Mouse (Mus musculus) central nervous system, embryonic 14 days (tissue): ENCODE data around the gene Noxred1. TPM values are rescaled to one million over a fixed set of nuclear protein-coding genes. Genes with fewer than 3 reads are reported as not detected.

Experiments used
- polyA plus RNA-seq: library from polyadenylated mRNA; depleted of rRNA; stranded (reverse); fragments of >200 nt; gene quantifications from 2 replicates; pipeline ENCODE4 v1.2.3, GENCODE M21; 2012; rRNA removed

Noxred1 gene
- polyA plus RNA-seq, result 2.4 and 4.0 TPM in 2 replicates

GRCm38 (mm10) chr12:87238632-87239031 lies at the start of gene Noxred1:
Gene Noxred1, minus strand, starts transcription at chr12:87238732.

GRCm38 (mm10) chr12:87266108-87266826 lies 27.7 kb upstream of the Noxred1 start, which contains the start of the genes Vipas39 and Ahsa1:
Gene Vipas39, minus strand, starts transcription at chr12:87266256.
Gene Ahsa1, plus strand, starts transcription at chr12:87266479.

GRCm38 (mm10) chr12:87199973-87200586 lies 38.5 kb downstream of the Noxred1 start, which contains the start of gene Tmed8:
Gene Tmed8, minus strand, starts transcription at chr12:87200454.

GRCm38 (mm10) chr12:87199206-87199972 lies 39.1 kb downstream of the Noxred1 start, which contains the start of gene Samd15:
Gene Samd15, plus strand, starts transcription at chr12:87199723.

Other genes starting within 250 kb of the Noxred1 start
- 7.7 and 11.5 TPM in 2 replicates for gene Zdhhc22, start 248.3 kb downstream of the Noxred1 start, polyA plus RNA-seq
- gene Tmem63c, start 217.4 kb downstream of the Noxred1 start, polyA plus RNA-seq, result 14.6 and 14.9 TPM in 2 replicates
- 1.4 and 1.7 TPM in 2 replicates for gene Ngb, start 136.2 kb downstream of the Noxred1 start, polyA plus RNA-seq
- gene Gstz1, start 91.6 kb downstream of the Noxred1 start, polyA plus RNA-seq, result 58.5 and 60.3 TPM in 2 replicates
- 14.7 and 17.4 TPM in 2 replicates for gene Pomt2, start 90.8 kb downstream of the Noxred1 start, polyA plus RNA-seq
- 1.2 and 1.7 TPM in 2 replicates for gene Samd15, start 39.0 kb downstream of the Noxred1 start, polyA plus RNA-seq
- gene Tmed8, start 38.3 kb downstream of the Noxred1 start, polyA plus RNA-seq, result 10.1 and 10.5 TPM in 2 replicates
- 57.9 and 68.4 TPM in 2 replicates for gene Vipas39, start 27.5 kb upstream of the Noxred1 start, polyA plus RNA-seq
- 199 and 202 TPM in 2 replicates for gene Ahsa1, start 27.7 kb upstream of the Noxred1 start, polyA plus RNA-seq
- 1.0 and 1.1 TPM in 2 replicates for gene Ism2, start 61.0 kb upstream of the Noxred1 start, polyA plus RNA-seq
- 35.9 and 37.6 TPM in 2 replicates for gene Sptlc2, start 149.6 kb upstream of the Noxred1 start, polyA plus RNA-seq
- 83.3 and 98.6 TPM in 2 replicates for gene Slirp, start 205.2 kb upstream of the Noxred1 start, polyA plus RNA-seq
- 33.1 and 41.4 TPM in 2 replicates for gene Alkbh1, start 205.3 kb upstream of the Noxred1 start, polyA plus RNA-seq
- 51.0 and 56.3 TPM in 2 replicates for gene Snw1, start 233.5 kb upstream of the Noxred1 start, polyA plus RNA-seq